Mouse (Mus musculus) heart, adult 2 months (tissue): ENCODE measurements around the gene Elf1. TPM values are rescaled to one million over a fixed set of nuclear protein-coding genes. Genes with fewer than 3 reads are reported as not detected.

Experiments used
- DNase-seq, 2 experiments: peaks; one replicate each; pipeline ENCODE4 v3.0.0; 2021
- H3K27ac ChIP-seq: fragments of 200-600 bp; 2 replicates; pipeline ENCODE4 v1.8.1; 2022
- H3K27me3 ChIP-seq: fragments of 200-500 bp; 2 replicates; pipeline ENCODE4 v1.6.1; 2012; ENCODE audit warnings: mild to moderate bottlenecking, low read length, inconsistent platforms, mixed read lengths; ENCODE audit not compliant: control insufficient read depth, insufficient read depth
- H3K36me3 ChIP-seq: fragments of 200-500 bp; 2 replicates; pipeline ENCODE4 v1.6.1; 2012; ENCODE audit warnings: low read length, inconsistent platforms; ENCODE audit not compliant: control insufficient read depth, insufficient read depth
- H3K4me1 ChIP-seq: fragments of 200-500 bp; 2 replicates; pipeline ENCODE4 v1.6.1; 2011; ENCODE audit warnings: low read length; ENCODE audit not compliant: control insufficient read depth, insufficient read depth
- H3K4me3 ChIP-seq: fragments of 200-600 bp; 2 replicates; pipeline ENCODE4 v1.8.1; 2022
- H3K79me2 ChIP-seq: fragments of 200-500 bp; replicated peaks from 2 replicates; pipeline ENCODE4 v1.6.1; 2012; ENCODE audit warnings: mild to moderate bottlenecking, inconsistent platforms, low read length, moderate library complexity, mixed read lengths; ENCODE audit not compliant: control insufficient read depth, insufficient read depth
- H3K9ac ChIP-seq: fragments of 200-500 bp; 2 replicates; pipeline ENCODE4 v1.6.1; 2012; ENCODE audit warnings: low read depth, mild to moderate bottlenecking, control low read depth, inconsistent platforms, low read length, mixed read lengths
- CTCF ChIP-seq: fragments of 200-600 bp; IDR thresholded peaks from 2 replicates; pipeline ENCODE4 v1.8.1; 2022; ENCODE audit warnings: antibody characterized with exemption, mild to moderate bottlenecking, moderate library complexity
- EP300 ChIP-seq: fragments of 200-500 bp; IDR thresholded peaks from 2 replicates; pipeline ENCODE4 v1.6.1; 2011; ENCODE audit warnings: low read depth, low read length, control low read depth; ENCODE audit not compliant: insufficient read depth
- POLR2A ChIP-seq: fragments of 200-500 bp; IDR thresholded peaks from 2 replicates; pipeline ENCODE4 v1.6.1; 2011; ENCODE audit warnings: mild to moderate bottlenecking, low read depth, low read length, control low read depth; ENCODE audit not compliant: insufficient read depth
- WGBS: fragments of 180-500 bp; shearing (Covaris S2); methylation state at CpG from one replicate; pipeline ENCODE4 v1.1.7; 2018; 5-methylcytosine and 5-hydroxymethylcytosine counted together
- intact Hi-C: fragments of 180-260 bp; cut with DNase I; formaldehyde crosslinking; loops from one replicate; pipeline ENCODE4 v1.15.1; 2025
- polyA plus RNA-seq: library from polyadenylated mRNA; depleted of rRNA; stranded (reverse); fragments of >200 nt; gene quantifications from 2 replicates; pipeline ENCODE4 v1.2.3, GENCODE M21; 2012
- total RNA-seq, 2 experiments: library from RNA; stranded (reverse); gene quantifications; 2 replicates each; pipeline ENCODE4 v1.2.3; 2021

Elf1 gene
- total and polyA plus RNA-seq, 3 experiments: 6.6 to 13.7 (median 13.3) TPM

DNA sequence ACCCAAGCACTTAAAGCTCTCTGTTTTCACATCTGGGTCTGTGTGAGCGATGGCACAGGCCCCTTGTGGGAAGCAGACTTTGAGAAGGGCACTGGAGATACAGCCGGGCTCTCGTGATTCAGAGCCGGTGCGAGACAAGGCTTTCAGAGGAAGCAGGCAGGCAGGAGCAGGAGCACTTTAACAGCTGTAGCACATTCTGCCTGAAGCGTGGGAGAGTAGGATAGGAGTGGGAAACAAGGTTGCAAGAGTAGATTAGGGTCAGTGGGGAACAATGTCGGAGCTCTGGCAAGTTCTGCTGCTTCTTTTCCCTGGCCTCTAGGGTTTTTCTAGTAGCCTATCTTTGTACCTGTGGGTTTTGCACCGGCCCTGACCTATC, 5.6 kb downstream of the Elf1 start:
- Histone ChIP-seq H3K36me3 (peaks cover 6% of the 10 kb centered on the region; the same call in 1 of the 2 replicates), H3K9ac (peak overlapping the region; percentile 62), H3K4me3 (peak overlapping the region; percentile 50), H3K79me2 (peaks cover 9% of the 10 kb centered on the region), H3K27me3 (no peaks in the 10 kb centered on the region), H3K4me1 (peaks cover 27% of the 10 kb centered on the region), H3K27ac (peak overlapping the region; percentile 89)
- TF ChIP-seq POLR2A (no peak), EP300 (no peak), CTCF (no peak)
- WGBS: 12% methylated on average over 8 of the region's 8 CpGs
- intact Hi-C loops: loop anchor here (1.0 kb wide), 1 partner anchor 18 kb away; no protein-coding TSS in a partner anchor
- peak in 1 of 2 experiments; percentile 39 for DNase-seq

DNA sequence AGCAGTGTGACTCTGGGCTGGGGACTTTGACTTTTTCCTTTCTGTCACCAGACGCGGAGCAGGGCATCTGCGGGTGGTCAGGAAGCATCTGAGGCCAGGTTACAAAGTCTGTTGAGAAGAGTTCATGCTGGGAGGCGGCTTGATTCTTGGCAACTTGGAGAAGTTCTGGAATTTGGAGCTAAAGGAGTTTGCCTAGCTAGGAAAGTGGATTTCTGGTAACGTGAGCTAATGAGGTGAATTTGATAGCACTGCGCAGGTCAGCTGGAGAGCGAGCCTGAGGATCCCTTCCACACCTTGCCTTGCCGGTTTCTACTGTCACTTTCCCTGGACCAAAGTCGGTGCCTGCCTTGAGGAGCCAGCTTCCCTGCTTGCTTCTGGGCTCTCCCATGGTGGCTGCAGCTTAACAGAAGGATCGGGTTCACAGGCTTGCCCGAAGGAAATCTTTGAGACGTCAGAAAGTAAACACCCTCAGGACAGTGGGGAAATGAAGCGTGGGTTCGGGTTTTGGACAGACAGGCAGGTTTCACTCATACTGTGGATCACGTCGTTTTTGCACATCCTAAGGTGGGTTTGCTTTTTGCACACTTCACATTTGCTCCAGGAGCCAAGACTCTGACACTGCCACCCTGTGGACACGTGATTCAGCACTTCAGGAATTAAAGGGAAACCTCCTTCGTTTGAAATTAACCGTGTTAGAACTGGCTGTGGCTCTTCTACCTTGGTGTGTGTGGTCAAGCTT, 6.2 kb downstream of the Elf1 start:
- Histone ChIP-seq H3K4me3 (peak overlapping the region; percentile 50), H3K9ac (peak overlapping the region; percentile 62), H3K27me3 (no peaks in the 10 kb centered on the region), H3K4me1 (peaks cover 27% of the 10 kb centered on the region), H3K27ac (peak overlapping the region; percentile 89), H3K36me3 (peaks cover 9% of the 10 kb centered on the region; the same call in 1 of the 2 replicates), H3K79me2 (peaks cover 9% of the 10 kb centered on the region)
- WGBS: 4% methylated on average over 19 of the region's 19 CpGs
- peak; percentile 55 to 60 for DNase-seq
- TF ChIP-seq CTCF (peak; percentile 61), POLR2A (peak; percentile 39; the same call in 1 of the 2 replicates), EP300 (0 out of 2 replicates have a peak, but pooled peaks have one; percentile 32)
- intact Hi-C loops: loop anchor here (1.0 kb wide), 1 partner anchor 17 kb away; no protein-coding TSS in a partner anchor

GRCm38 (mm10) chr14:79488531-79488930, 7.5 kb downstream of the Elf1 start:
- Histone ChIP-seq H3K27me3 (no peaks in the 10 kb centered on the region), H3K4me3 (no peak overlapping the region; the same call in 1 of the 2 replicates), H3K9ac (no peak overlapping the region), H3K4me1 (peaks cover 20% of the 10 kb centered on the region), H3K79me2 (peaks cover 6% of the 10 kb centered on the region), H3K27ac (peak overlapping the region; percentile 89), H3K36me3 (peaks cover 9% of the 10 kb centered on the region)
- DNase-seq: peak; percentile 73 to 80
- intact Hi-C loops: loop anchor here (2.0 kb wide), 1 partner anchor 98 kb away; the partner anchor contains the start of gene Sugt1
- 49% methylated on average over 9 of the region's 9 CpGs for WGBS
- TF ChIP-seq POLR2A (0 out of 2 replicates have a peak, but pooled peaks have one; percentile 31), CTCF (no peak), EP300 (no peak)

DNA sequence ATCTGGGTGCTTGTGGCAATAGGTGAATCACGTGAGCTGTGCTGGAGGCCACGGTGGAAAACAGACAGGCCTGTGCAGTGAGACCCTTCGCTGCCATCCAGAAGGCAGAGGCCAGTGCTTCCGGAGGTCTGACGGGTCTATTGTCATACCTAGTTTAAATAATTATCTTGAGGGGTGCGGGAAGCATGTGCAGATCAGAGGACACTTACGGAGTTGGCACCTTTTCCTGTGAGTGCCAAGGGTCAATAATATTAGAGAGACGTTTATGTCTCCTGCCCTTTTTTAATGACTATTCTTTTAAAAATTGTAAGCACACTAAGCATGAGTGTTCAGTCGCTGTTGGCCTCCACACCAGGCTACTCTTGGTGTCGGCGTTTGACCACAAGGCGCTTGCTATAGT, 8.2 kb downstream of the Elf1 start:
- WGBS: 51% methylated on average over 12 of the region's 12 CpGs

DNA sequence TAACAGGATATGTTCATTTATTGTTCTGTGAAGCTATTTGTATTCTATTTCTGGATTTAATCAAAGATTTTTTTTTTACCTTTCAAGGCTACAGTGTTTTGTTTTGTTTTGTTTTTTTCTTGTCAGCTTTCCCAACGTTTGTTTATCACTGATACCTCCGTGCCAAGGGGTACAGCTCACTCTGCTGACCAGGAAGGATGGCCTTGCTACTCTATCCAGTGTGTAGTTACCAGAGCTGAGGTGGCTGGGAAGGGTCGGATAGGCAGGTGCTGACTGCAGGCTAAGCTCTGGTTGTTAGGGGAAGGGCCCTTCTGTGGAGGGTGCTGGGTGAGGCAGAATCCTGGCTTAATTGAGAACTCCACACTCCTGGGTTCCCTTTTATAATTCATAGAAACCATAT, 9.3 kb downstream of the Elf1 start:
- TF ChIP-seq EP300 (no peak), POLR2A (no peak), CTCF (no peak)
- H3K4me3 ChIP-seq: no peak overlapping the region
- 23% methylated on average over 3 of the region's 3 CpGs for WGBS
- peaks cover 5% of the 10 kb centered on the region for H3K36me3 ChIP-seq
- no peak overlapping the region for H3K9ac ChIP-seq
- H3K79me2 ChIP-seq: peaks cover 1% of the 10 kb centered on the region; the same call in 1 of the 2 replicates
- no peaks in the 10 kb centered on the region for H3K27me3 ChIP-seq
- intact Hi-C loops: no loop called here
- H3K4me1 ChIP-seq: peaks cover 14% of the 10 kb centered on the region
- DNase-seq: no peak
- H3K27ac ChIP-seq: peak overlapping the region; percentile 49

More for the DNA sequence above, 8.2 kb downstream of the Elf1 start:
- intact Hi-C loops: loop anchor here (2.0 kb wide), 1 partner anchor 98 kb away; the partner anchor contains the start of gene Sugt1
- Histone ChIP-seq H3K27ac (peak overlapping the region; percentile 89), H3K79me2 (peaks cover 6% of the 10 kb centered on the region), H3K36me3 (peaks cover 5% of the 10 kb centered on the region), H3K4me3 (no peak overlapping the region), H3K27me3 (no peaks in the 10 kb centered on the region), H3K9ac (0 out of 2 replicates have a peak overlapping the region, but pooled peaks have one; percentile 19), H3K4me1 (peaks cover 17% of the 10 kb centered on the region)
- no peak for TF ChIP-seq POLR2A
- no peak for TF ChIP-seq EP300
- TF ChIP-seq CTCF: no peak
- peak in 1 of 2 experiments; percentile 38 for DNase-seq

DNA sequence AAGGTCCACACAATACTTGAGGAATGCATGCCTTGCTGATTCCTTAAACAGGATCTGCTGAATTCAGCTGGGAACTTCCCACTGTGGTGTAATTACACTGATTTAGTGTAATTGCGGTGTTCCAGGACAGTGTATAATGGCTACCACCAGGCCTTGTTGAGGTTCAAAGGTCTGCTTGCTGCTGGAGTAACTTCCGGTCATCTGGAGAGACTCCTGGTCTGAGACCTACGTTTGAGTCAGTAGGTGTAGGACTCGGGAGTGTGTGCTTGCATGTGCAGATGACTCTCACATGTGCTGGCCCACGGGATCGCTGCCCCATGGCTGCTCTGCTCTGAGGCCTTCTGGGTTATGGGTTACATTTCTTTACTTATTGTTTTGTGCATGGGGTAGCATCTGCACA, 13.4 kb downstream of the Elf1 start:
- DNase-seq: no peak
- no peaks in the 10 kb centered on the region for H3K27me3 ChIP-seq
- no peak overlapping the region for H3K27ac ChIP-seq
- H3K4me3 ChIP-seq: no peak overlapping the region
- H3K79me2 ChIP-seq: peaks cover 9% of the 10 kb centered on the region
- intact Hi-C loops: no loop called here
- TF ChIP-seq CTCF: no peak
- H3K9ac ChIP-seq: no peak overlapping the region
- peaks cover 11% of the 10 kb centered on the region for H3K4me1 ChIP-seq
- peaks cover 10% of the 10 kb centered on the region for H3K36me3 ChIP-seq
- 81% methylated on average over 6 of the region's 6 CpGs for WGBS
